24 mouse cellular contexts compared by ENCODE assay signal in the genomic region with DNA sequence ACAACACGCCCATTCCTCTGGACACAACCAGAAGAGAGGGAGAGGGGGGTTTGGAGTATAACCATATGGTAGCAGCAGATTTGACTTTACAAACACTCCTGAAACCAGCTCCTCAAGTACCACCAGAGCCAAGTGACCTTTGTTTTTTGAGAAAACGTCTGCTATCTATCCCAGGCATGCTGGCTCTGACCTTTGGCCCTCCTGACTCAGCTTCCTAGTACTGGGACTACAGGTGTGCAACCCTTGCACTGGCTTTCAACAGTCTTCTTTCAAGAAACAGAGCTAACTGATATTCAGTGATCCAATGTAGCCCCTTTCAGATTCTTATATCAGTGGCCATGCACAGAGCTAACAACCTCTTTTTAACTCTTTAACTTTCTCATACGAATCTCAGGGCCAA. TPM values are rescaled to one million over a fixed set of nuclear protein-coding genes. Genes with fewer than 3 reads are reported as not detected.
A peak's percentile ranks its signal among the peaks of the same experiment; 100 is the strongest.
DNase-seq lines count a peak whose midpoint lies in the region; ATAC-seq and TF ChIP-seq lines count a peak whose summit lies in the region.
"Had no signal": no experiment of that assay in that cellular context is flagged by ENCODE, and none has a peak within 500 bp of the region (broad histone marks: within the 10 kb centered on the region; RNA-seq: fewer than 3 reads in every experiment).

No protein-coding gene starts in this region.

- no peak for ATAC-seq in liver, embryonic 11.5 days (replicated peaks; ENCODE audit: low FRiP score)
- peak; percentile 71 for ATAC-seq in intestine, postnatal 0 days
- ATAC-seq: forebrain, embryonic 14.5 days had no signal

- H3K36me3 ChIP-seq in liver, adult 2 months (ENCODE audit: control insufficient read depth, insufficient read depth, low read length) = no peaks in the 10 kb centered on the region
- H3K36me3 ChIP-seq in liver, embryonic 11.5 days (ENCODE audit: control insufficient read depth, insufficient read depth, low read length) = peaks cover 33% of the 10 kb centered on the region
- peaks cover 47% of the 10 kb centered on the region for H3K36me3 ChIP-seq in intestine, postnatal 0 days (ENCODE audit: control insufficient read depth, insufficient read depth)
- H3K36me3 ChIP-seq in small intestine, adult 2 months (ENCODE audit: control insufficient read depth, insufficient read depth, low read length) = peaks cover 35% of the 10 kb centered on the region
- H3K36me3 ChIP-seq in midbrain, embryonic 10.5 days = peaks cover 43% of the 10 kb centered on the region

- WGBS in liver, adult 2 months = 61% methylated on average over 3 of the region's 3 CpGs
- 70% methylated on average over 3 of the region's 3 CpGs for WGBS in liver, embryonic 11.5 days
- WGBS in intestine, postnatal 0 days = 40% methylated on average over 3 of the region's 3 CpGs
- WGBS in small intestine, adult 2 months = 25% methylated on average over 3 of the region's 3 CpGs
- WGBS in midbrain, embryonic 10.5 days = 70% methylated on average over 3 of the region's 3 CpGs

- H3K4me3 ChIP-seq in liver, adult 2 months (ENCODE audit: insufficient read depth, low read depth, low read length) = no peak overlapping the region
- no peak overlapping the region for H3K4me3 ChIP-seq in liver, embryonic 11.5 days (ENCODE audit: low read depth, low read length)
- H3K4me3 ChIP-seq in intestine, postnatal 0 days (ENCODE audit: low read depth, low read length) = no peak overlapping the region
- H3K4me3 ChIP-seq in small intestine, adult 2 months (ENCODE audit: low read depth, low read length) = no peak overlapping the region
- no peak overlapping the region for H3K4me3 ChIP-seq in midbrain, embryonic 10.5 days
- H3K4me3 ChIP-seq: embryonic facial prominence, embryonic 15.5 days; erythroblast, embryonic 14.5 days; forebrain, embryonic 10.5 days; gastrocnemius, adult 2 months had no signal

- H3K9ac ChIP-seq in liver, adult 2 months (ENCODE audit: low read depth, low read length) = no peak overlapping the region
- H3K9ac ChIP-seq in liver, embryonic 11.5 days (ENCODE audit: low read depth, low read length) = no peak overlapping the region
- H3K9ac ChIP-seq in intestine, postnatal 0 days (ENCODE audit: low read depth, low read length) = no peak overlapping the region
- H3K9ac ChIP-seq: embryonic facial prominence, embryonic 15.5 days had no signal

- TF ChIP-seq POLR2A in liver, adult 2 months (IDR thresholded peaks at IDR 0.05; ENCODE audit: extremely low read depth, insufficient read depth, low read length) = no peak
- TF ChIP-seq POLR2A in small intestine, adult 2 months (IDR thresholded peaks at IDR 0.05; ENCODE audit: low read depth, low read length) = no peak

- no peak overlapping the region for H3K4me2 ChIP-seq in liver, embryonic 11.5 days
- no peak overlapping the region for H3K4me2 ChIP-seq in intestine, postnatal 0 days (replicated peaks; ENCODE audit: low read depth)
- H3K4me2 ChIP-seq: embryonic facial prominence, embryonic 15.5 days had no signal

- no peaks in the 10 kb centered on the region for H3K79me2 ChIP-seq in liver, adult 2 months (ENCODE audit: control insufficient read depth, insufficient read depth, low read length)

- no peak for TF ChIP-seq CTCF in liver, adult 2 months (IDR thresholded peaks at IDR 0.05; ENCODE audit: low read depth, low read length)
- TF ChIP-seq CTCF in intestine, postnatal 0 days (IDR thresholded peaks at IDR 0.05; ENCODE audit: low read depth) = no peak
- TF ChIP-seq CTCF in small intestine, adult 2 months (IDR thresholded peaks at IDR 0.05; ENCODE audit: extremely low read depth, insufficient read length, insufficient replicate concordance, low read depth, low read length) = no peak

- no peaks in the 10 kb centered on the region for H3K4me1 ChIP-seq in liver, adult 2 months (ENCODE audit: control insufficient read depth, insufficient read depth, low read length)
- H3K4me1 ChIP-seq in liver, embryonic 11.5 days (replicated peaks; ENCODE audit: control insufficient read depth, insufficient read depth, low read length) = no peaks in the 10 kb centered on the region
- peaks cover 4% of the 10 kb centered on the region; the same call in 1 of the 2 replicates for H3K4me1 ChIP-seq in intestine, postnatal 0 days (replicated peaks; ENCODE audit: control insufficient read depth, insufficient read depth, low read length)
- H3K4me1 ChIP-seq in small intestine, adult 2 months (ENCODE audit: control insufficient read depth, insufficient read depth, insufficient read length, low read length) = peaks cover 5% of the 10 kb centered on the region; the same call in 1 of the 2 replicates
- H3K4me1 ChIP-seq in midbrain, embryonic 10.5 days = peaks cover 8% of the 10 kb centered on the region
- H3K4me1 ChIP-seq: embryonic facial prominence, embryonic 15.5 days had no signal

- H3K9me3 ChIP-seq in liver, embryonic 11.5 days (ENCODE audit: control insufficient read depth, low read length) = no peaks in the 10 kb centered on the region
- H3K9me3 ChIP-seq in intestine, postnatal 0 days (ENCODE audit: control insufficient read depth) = no peaks in the 10 kb centered on the region
- H3K9me3 ChIP-seq in midbrain, embryonic 10.5 days (replicated peaks) = no peaks in the 10 kb centered on the region
- H3K9me3 ChIP-seq: embryonic facial prominence, embryonic 15.5 days; forebrain, embryonic 10.5 days had no signal

- no peaks in the 10 kb centered on the region for H3K27me3 ChIP-seq in liver, adult 2 months (ENCODE audit: control insufficient read depth, insufficient read depth, low read length)
- H3K27me3 ChIP-seq in liver, embryonic 11.5 days (replicated peaks; ENCODE audit: control insufficient read depth, insufficient read depth, low read length) = no peaks in the 10 kb centered on the region
- H3K27me3 ChIP-seq in intestine, postnatal 0 days (replicated peaks; ENCODE audit: control insufficient read depth, insufficient read depth, low read length) = no peaks in the 10 kb centered on the region
- H3K27me3 ChIP-seq in small intestine, adult 2 months (ENCODE audit: control insufficient read depth, insufficient read depth, low read length) = no peaks in the 10 kb centered on the region
- H3K27me3 ChIP-seq in midbrain, embryonic 10.5 days (ENCODE audit: low read depth, poor library complexity, severe bottlenecking) = no peaks in the 10 kb centered on the region
- H3K27me3 ChIP-seq: embryonic facial prominence, embryonic 15.5 days had no signal

- DNase-seq in liver, adult 2 months (ENCODE audit: extremely low read depth, low read depth, low spot score) = peak; percentile 23
- no peak for DNase-seq in liver, embryonic 11.5 days (ENCODE audit: low spot score)
- peak; percentile 60 for DNase-seq in kidney, postnatal 10 days
- DNase-seq in midbrain, embryonic 10.5 days (ENCODE audit: low spot score) = no peak
- no peak for DNase-seq in embryo, embryonic 10 days (ENCODE audit: low spot score)
- DNase-seq in urinary bladder, postnatal 10 days (ENCODE audit: low spot score) = no peak
- DNase-seq: adrenal gland, adult 8-10 months; adrenal gland, postnatal 36 days; cerebellum, adult 2 months; cerebellum, postnatal 10 days; embryo, embryonic 11 days; gastrocnemius, adult 2 months; gastrocnemius, postnatal 25 days; heart, postnatal 10 days; heart, postnatal 4 days had no signal

- H3K27ac ChIP-seq in liver, adult 2 months (replicated peaks; ENCODE audit: insufficient read depth, low read depth, low read length) = no peak overlapping the region
- no peak overlapping the region for H3K27ac ChIP-seq in liver, embryonic 11.5 days (ENCODE audit: low read depth, low read length)
- peak overlapping the region; percentile 58; the same call in 1 of the 2 replicates for H3K27ac ChIP-seq in intestine, postnatal 0 days (ENCODE audit: low read depth, low read length)
- peak overlapping the region; percentile 81 for H3K27ac ChIP-seq in small intestine, adult 2 months (ENCODE audit: insufficient read depth, low read depth, low read length)
- no peak overlapping the region for H3K27ac ChIP-seq in midbrain, embryonic 10.5 days (replicated peaks)
- H3K27ac ChIP-seq: embryonic facial prominence, embryonic 15.5 days; forebrain, embryonic 10.5 days; gastrocnemius, adult 2 months had no signal

RNA-seq across cellular contexts. Expression of a gene that starts 20.2 kb away (rescaled TPM):
- 0.74 and 0.87 TPM in 2 replicates for total RNA-seq in liver, adult 2 months (2014; rRNA removed)
- polyA plus RNA-seq in liver, adult 2 months (2012; rRNA removed) = 0.45 and 0.49 TPM in 2 replicates
- polyA plus RNA-seq in liver, embryonic 11.5 days (2014; fragmentation: Nextera tagmentation; extraction: Ambion mirVana) = 16.3 and 17.3 TPM in 2 replicates
- 119 and 124 TPM in 2 replicates for polyA plus RNA-seq in intestine, postnatal 0 days (2015; fragmentation: Nextera tagmentation; extraction: Ambion mirVana)
- polyA plus RNA-seq in small intestine, adult 2 months (2012; rRNA removed) = 37.1 and 51.7 TPM in 2 replicates
- 12.0 and 13.7 TPM in 2 replicates for polyA plus RNA-seq in midbrain, embryonic 10.5 days (2016; fragmentation: Nextera tagmentation; extraction: Ambion mirVana)

RNA-seq across cellular contexts. Expression of a gene that starts 20.4 kb away (rescaled TPM):
- total RNA-seq in liver, adult 2 months (2014; rRNA removed) = not detected in 2 replicates
- polyA plus RNA-seq in liver, adult 2 months (2012; rRNA removed) = not detected in 2 replicates
- polyA plus RNA-seq in liver, embryonic 11.5 days (2014; fragmentation: Nextera tagmentation; extraction: Ambion mirVana) = 0.38 TPM in 1 of 2 replicates, not detected in the other
- 1.4 and 1.5 TPM in 2 replicates for polyA plus RNA-seq in intestine, postnatal 0 days (2015; fragmentation: Nextera tagmentation; extraction: Ambion mirVana)
- 0.11 and 0.13 TPM in 2 replicates for polyA plus RNA-seq in small intestine, adult 2 months (2012; rRNA removed)
- 0.61 and 0.63 TPM in 2 replicates for polyA plus RNA-seq in midbrain, embryonic 10.5 days (2016; fragmentation: Nextera tagmentation; extraction: Ambion mirVana)
- total RNA-seq: adrenal gland, postnatal 36 days; ES-E14; gastrocnemius, adult 2 months; gastrocnemius, postnatal 25 days; granulocyte monocyte progenitor cell, adult 5-6 weeks; heart, postnatal 10 days; heart, postnatal 4 days had no signal
- polyA plus RNA-seq: embryonic facial prominence, embryonic 11.5 days; erythroblast, embryonic 14.5 days had no signal

RNA-seq across cellular contexts. Expression of a gene that starts 44.3 kb away (rescaled TPM):
- total RNA-seq in liver, adult 2 months (2014; rRNA removed) = 4.7 and 6.7 TPM in 2 replicates
- polyA plus RNA-seq in liver, adult 2 months (2012; rRNA removed) = 6.6 and 8.7 TPM in 2 replicates
- 30.0 and 31.3 TPM in 2 replicates for polyA plus RNA-seq in liver, embryonic 11.5 days (2014; fragmentation: Nextera tagmentation; extraction: Ambion mirVana)
- 18.3 and 19.6 TPM in 2 replicates for polyA plus RNA-seq in intestine, postnatal 0 days (2015; fragmentation: Nextera tagmentation; extraction: Ambion mirVana)
- 6.9 and 10.9 TPM in 2 replicates for polyA plus RNA-seq in small intestine, adult 2 months (2012; rRNA removed)
- polyA plus RNA-seq in midbrain, embryonic 10.5 days (2016; fragmentation: Nextera tagmentation; extraction: Ambion mirVana) = 38.2 and 41.0 TPM in 2 replicates

Comparison
In these comparisons a context has a peak if more than half of its experiments do, and no peak if none do; other contexts are left out.
1. DNase-seq: peak in liver, adult 2 months (single experiment) and kidney, postnatal 10 days (single experiment); none in liver, embryonic 11.5 days (single experiment), midbrain, embryonic 10.5 days (single experiment), embryo, embryonic 10 days (single experiment) and urinary bladder, postnatal 10 days (single experiment).
2. H3K27ac ChIP-seq: peak in intestine, postnatal 0 days (single experiment) and small intestine, adult 2 months (single experiment); none in liver, adult 2 months (single experiment), liver, embryonic 11.5 days (single experiment) and midbrain, embryonic 10.5 days (single experiment).